Comparison of ENCODE assay signal across 2 mouse cellular contexts in genomic region chr1:136444555-136445255, GRCm38 (mm10).
TF ChIP-seq lines count a peak whose summit lies in the region.

No protein-coding gene starts in this region.

TF ChIP-seq in CH12.LX, 34 proteins besides CTCF, POLR2A, EP300 and RAD21 (continued from another document):
- no peak for TF ChIP-seq E2F4 (IDR thresholded peaks at IDR 0.05; ENCODE audit: insufficient replicate concordance, low read depth, low read length)
- TF ChIP-seq ELF1 (IDR thresholded peaks at IDR 0.05; ENCODE audit: low read depth, low read length): no peak
- no peak for TF ChIP-seq MYC (IDR thresholded peaks at IDR 0.05; ENCODE audit: low read depth, low read length)
- TF ChIP-seq ZKSCAN1 (IDR thresholded peaks at IDR 0.05; ENCODE audit: borderline replicate concordance, low read depth, low read length): no peak
- no peak for TF ChIP-seq MEF2A (IDR thresholded peaks at IDR 0.05; ENCODE audit: borderline replicate concordance, low read depth, low read length)
- TF ChIP-seq ETS1 (conservative IDR thresholded peaks at IDR 0.05; ENCODE audit: low read depth, low read length): no peak
TF ChIP-seq in CH12.LX: peak in this region for 0.

TF ChIP-seq in MEL, 35 proteins besides CTCF, POLR2A, EP300 and RAD21 (continued from another document):
- TF ChIP-seq MYC (IDR thresholded peaks at IDR 0.05; ENCODE audit: low read depth, low read length): 0 out of 2 replicates have a peak, but pooled peaks have one; percentile 17
- TF ChIP-seq TBP (IDR thresholded peaks at IDR 0.05; ENCODE audit: low read depth, low read length): 0 out of 2 replicates have a peak, but pooled peaks have one; percentile 24
- no peak for TF ChIP-seq KAT2A (conservative IDR thresholded peaks at IDR 0.05; ENCODE audit: low read depth, low read length)
- no peak for TF ChIP-seq ZMIZ1 (IDR thresholded peaks at IDR 0.05; ENCODE audit: low read depth, low read length)
- TF ChIP-seq BHLHE40 (IDR thresholded peaks at IDR 0.05; ENCODE audit: borderline replicate concordance, low read depth, low read length): no peak
- TF ChIP-seq NRF1 (IDR thresholded peaks at IDR 0.05; ENCODE audit: insufficient read depth, low read depth, low read length, poor library complexity, severe bottlenecking): no peak
- no peak for TF ChIP-seq HCFC1 (IDR thresholded peaks at IDR 0.05; ENCODE audit: low read depth, low read length)
- peak; percentile 59 for TF ChIP-seq TAL1 (IDR thresholded peaks at IDR 0.05; ENCODE audit: low read length)
- peak; percentile 83 for TF ChIP-seq TCF12 (IDR thresholded peaks at IDR 0.05; ENCODE audit: low read depth, low read length)
- TF ChIP-seq SMC3 (IDR thresholded peaks at IDR 0.05; ENCODE audit: low read depth, low read length): no peak
- TF ChIP-seq CHD1 (IDR thresholded peaks at IDR 0.05; ENCODE audit: low read depth, low read length): no peak
- no peak for TF ChIP-seq MXI1 (IDR thresholded peaks at IDR 0.05; ENCODE audit: low read depth, low read length)
- TF ChIP-seq RCOR1 (IDR thresholded peaks at IDR 0.05; ENCODE audit: low read depth, low read length): peak; percentile 25; the same call in 1 of the 2 replicates
TF ChIP-seq in MEL: peak in this region for 6.
